Mouse (Mus musculus): ENCODE measurements at regions not wholly inside any gene's neighbourhood (a gene's known extent, or its start where the extent isn't known, plus 50 kb on each side); places are given as distances from the start of the nearest gene placed in this dataset.

DNA sequence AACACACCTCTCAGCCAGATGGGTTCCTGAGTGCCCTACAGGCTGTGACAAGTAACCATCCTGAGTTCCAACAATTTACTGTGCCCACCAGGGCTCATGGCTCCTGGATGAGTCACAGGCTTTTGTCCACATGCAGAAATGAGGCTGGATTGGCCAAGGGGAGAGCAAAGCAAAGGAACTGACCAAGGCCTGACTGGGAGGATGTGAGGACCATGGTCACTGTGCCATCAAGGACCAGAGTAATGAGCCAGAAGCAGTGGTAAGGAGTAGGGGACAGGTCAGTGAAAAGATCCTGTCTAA is 69.8 kb downstream of the Ackr3 start:
- ATAC-seq, result no peak
- Histone ChIP-seq H3K4me3 (ENCODE audit: low read depth, low read length) (no peak overlapping the region), H3K4me2 (replicated peaks; ENCODE audit: low read depth, low read length) (no peak overlapping the region), H3K27me3 (replicated peaks; ENCODE audit: insufficient read depth, low read length) (no peaks in the 10 kb centered on the region), H3K9ac (replicated peaks; ENCODE audit: low read depth) (no peak overlapping the region), H3K36me3 (ENCODE audit: insufficient read depth, low read length) (no peaks in the 10 kb centered on the region), H3K4me1 (ENCODE audit: insufficient read depth, low read depth, low read length) (no peaks in the 10 kb centered on the region; the same call in 1 of the 2 replicates), H3K27ac (ENCODE audit: low read length) (no peak overlapping the region), H3K9me3 (ENCODE audit: low read length) (no peaks in the 10 kb centered on the region)
- DNase-seq (ENCODE audit: low spot score), result no peak
- no peak for TF ChIP-seq CTCF (IDR thresholded peaks at IDR 0.05)
- TF ChIP-seq EP300 (IDR thresholded peaks at IDR 0.05), result no peak

GRCm38 (mm10) chr1:90274968-90275651 is 71.3 kb downstream of the Ackr3 start:
- Histone ChIP-seq H3K4me1 (ENCODE audit: insufficient read depth, low read depth, low read length) (no peaks in the 10 kb centered on the region; the same call in 1 of the 2 replicates), H3K9me3 (ENCODE audit: low read length) (no peaks in the 10 kb centered on the region), H3K27me3 (replicated peaks; ENCODE audit: insufficient read depth, low read length) (no peaks in the 10 kb centered on the region), H3K4me2 (replicated peaks; ENCODE audit: low read depth, low read length) (no peak overlapping the region), H3K4me3 (ENCODE audit: low read depth, low read length) (no peak overlapping the region), H3K27ac (ENCODE audit: low read length) (no peak overlapping the region), H3K36me3 (ENCODE audit: insufficient read depth, low read length) (no peaks in the 10 kb centered on the region), H3K9ac (replicated peaks; ENCODE audit: low read depth) (no peak overlapping the region)
- no peak for TF ChIP-seq EP300 (IDR thresholded peaks at IDR 0.05)
- no peak for ATAC-seq
- 87% methylated on average over 9 of the region's 9 CpGs for WGBS
- DNase-seq (ENCODE audit: low spot score), result no peak

GRCm38 (mm10) chr1:90275786-90276520 is 72.2 kb downstream of the Ackr3 start:
- no peak overlapping the region for H3K4me2 ChIP-seq (replicated peaks; ENCODE audit: low read depth, low read length)
- H3K27me3 ChIP-seq (replicated peaks; ENCODE audit: insufficient read depth, low read length), result no peaks in the 10 kb centered on the region
- no peak overlapping the region for H3K4me3 ChIP-seq (ENCODE audit: low read depth, low read length)
- no peak overlapping the region for H3K9ac ChIP-seq (replicated peaks; ENCODE audit: low read depth)
- whole genome bisulfite sequencing, result 75% methylated on average over 16 of the region's 16 CpGs
- no peak for TF ChIP-seq CTCF (IDR thresholded peaks at IDR 0.05)
- ATAC-seq, result peak; percentile 20; the same call in 1 of the 2 replicates
- peak; percentile 38 for DNase-seq (ENCODE audit: low spot score)
- no peaks in the 10 kb centered on the region; the same call in 1 of the 2 replicates for H3K4me1 ChIP-seq (ENCODE audit: insufficient read depth, low read depth, low read length)
- H3K36me3 ChIP-seq (ENCODE audit: insufficient read depth, low read length), result no peaks in the 10 kb centered on the region
- H3K27ac ChIP-seq (ENCODE audit: low read length), result no peak overlapping the region
- no peaks in the 10 kb centered on the region for H3K9me3 ChIP-seq (ENCODE audit: low read length)

- no peak overlapping the region for H3K4me2 ChIP-seq (replicated peaks; ENCODE audit: low read depth, low read length)
- no peak overlapping the region for H3K4me3 ChIP-seq (ENCODE audit: low read depth, low read length)
- H3K9me3 ChIP-seq (ENCODE audit: low read length), result no peaks in the 10 kb centered on the region
- TF ChIP-seq EP300 (IDR thresholded peaks at IDR 0.05) (no peak), CTCF (IDR thresholded peaks at IDR 0.05) (no peak)
- ATAC-seq (peak; percentile 54), DNase-seq (ENCODE audit: low spot score) (no peak)
- WGBS, result 66% methylated on average over 18 of the region's 18 CpGs
- H3K27ac ChIP-seq (ENCODE audit: low read length), result no peak overlapping the region
- H3K36me3 ChIP-seq (ENCODE audit: insufficient read depth, low read length), result no peaks in the 10 kb centered on the region
- peaks cover 2% of the 10 kb centered on the region; the same call in 1 of the 2 replicates for H3K4me1 ChIP-seq (ENCODE audit: insufficient read depth, low read depth, low read length)
- no peak overlapping the region for H3K9ac ChIP-seq (replicated peaks; ENCODE audit: low read depth)
- no peaks in the 10 kb centered on the region for H3K27me3 ChIP-seq (replicated peaks; ENCODE audit: insufficient read depth, low read length)
These were observed 73.9 kb downstream of the Ackr3 start for GRCm38 (mm10) chr1:90277486-90278255.

DNA sequence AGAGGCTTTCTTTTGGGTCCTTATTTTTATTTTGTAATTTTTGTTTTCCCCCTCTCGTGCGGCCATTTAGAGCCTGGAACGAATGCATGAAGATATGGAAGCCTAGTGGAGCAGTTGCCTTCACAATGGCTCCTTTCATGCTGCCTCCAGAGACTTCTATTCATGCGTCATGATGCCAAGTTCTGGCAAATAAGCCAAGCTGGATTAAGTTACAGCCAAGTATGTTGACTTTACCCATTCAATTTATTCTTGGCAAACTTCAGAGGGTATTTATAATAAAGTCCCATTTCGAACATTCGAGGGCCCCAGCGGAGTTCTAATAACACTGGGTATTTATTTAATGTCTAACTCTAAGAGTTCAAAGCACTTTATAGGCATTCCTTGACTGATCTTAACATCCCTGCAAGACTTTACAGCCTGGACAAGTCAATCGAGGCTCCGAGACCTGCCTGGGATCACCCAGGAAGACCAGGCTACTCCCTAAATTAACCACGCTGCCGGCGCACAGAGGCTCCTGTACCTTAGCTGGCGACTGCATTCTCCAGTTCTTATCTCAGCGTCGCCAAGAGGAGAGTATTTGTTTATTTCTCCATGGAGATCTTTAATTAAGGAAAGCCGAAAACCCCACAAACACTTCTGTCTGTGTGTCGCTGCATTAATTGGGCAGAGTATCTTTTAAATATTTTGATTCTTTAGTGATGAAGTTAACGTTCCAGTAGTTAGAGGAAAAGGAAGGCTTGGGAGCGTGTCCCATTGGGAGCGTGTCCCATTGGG is 75.5 kb downstream of the Ackr3 start:
- H3K27ac ChIP-seq (ENCODE audit: low read length), result no peak overlapping the region
- no peaks in the 10 kb centered on the region for H3K36me3 ChIP-seq (ENCODE audit: insufficient read depth, low read length)
- H3K4me2 ChIP-seq (replicated peaks; ENCODE audit: low read depth, low read length), result no peak overlapping the region
- H3K27me3 ChIP-seq (replicated peaks; ENCODE audit: insufficient read depth, low read length), result no peaks in the 10 kb centered on the region
- no peak overlapping the region for H3K4me3 ChIP-seq (ENCODE audit: low read depth, low read length)
- no peak for ATAC-seq
- WGBS, result 44% methylated on average over 20 of the region's 20 CpGs
- DNase-seq (ENCODE audit: low spot score), result no peak
- no peak for TF ChIP-seq CTCF (IDR thresholded peaks at IDR 0.05)
- no peak for TF ChIP-seq EP300 (IDR thresholded peaks at IDR 0.05)
- no peak overlapping the region for H3K9ac ChIP-seq (replicated peaks; ENCODE audit: low read depth)
- peaks cover 2% of the 10 kb centered on the region; the same call in 1 of the 2 replicates for H3K4me1 ChIP-seq (ENCODE audit: insufficient read depth, low read depth, low read length)
- H3K9me3 ChIP-seq (ENCODE audit: low read length), result no peaks in the 10 kb centered on the region

- WGBS, result 74% methylated on average over 8 of the region's 8 CpGs
- peaks cover 2% of the 10 kb centered on the region; the same call in 1 of the 2 replicates for H3K4me1 ChIP-seq (ENCODE audit: insufficient read depth, low read depth, low read length)
- DNase-seq (ENCODE audit: low spot score), result no peak
These were observed 76.4 kb downstream of the Ackr3 start for GRCm38 (mm10) chr1:90280227-90280626.

More at GRCm38 (mm10) chr1:90280227-90280626, 76.4 kb downstream of the Ackr3 start:
- no peak for ATAC-seq
- Histone ChIP-seq H3K27ac (ENCODE audit: low read length) (no peak overlapping the region), H3K9me3 (ENCODE audit: low read length) (no peaks in the 10 kb centered on the region), H3K27me3 (replicated peaks; ENCODE audit: insufficient read depth, low read length) (no peaks in the 10 kb centered on the region), H3K9ac (replicated peaks; ENCODE audit: low read depth) (no peak overlapping the region), H3K4me3 (ENCODE audit: low read depth, low read length) (no peak overlapping the region), H3K4me2 (replicated peaks; ENCODE audit: low read depth, low read length) (no peak overlapping the region), H3K36me3 (ENCODE audit: insufficient read depth, low read length) (no peaks in the 10 kb centered on the region)
- no peak for TF ChIP-seq CTCF (IDR thresholded peaks at IDR 0.05)
- TF ChIP-seq EP300 (IDR thresholded peaks at IDR 0.05), result no peak
